Mouse (Mus musculus) midbrain, postnatal 0 days (tissue): ENCODE data around the gene Olfr1411. TPM values are rescaled to one million over a fixed set of nuclear protein-coding genes. Genes with fewer than 3 reads are reported as not detected.

ENCODE experiments used
- ATAC-seq: fragments of 200-750 bp; cut with Nextera tagmentation; 2 replicates; pipeline ENCODE4 v1.8.0; 2017; ENCODE audit warnings: moderate number of reproducible peaks, mild to moderate bottlenecking, moderate TSS enrichment, moderate library complexity; ENCODE audit not compliant: low FRiP score
- DNase-seq: peaks from one replicate; pipeline ENCODE4 v3.0.0-alpha.2; 2015; ENCODE audit warnings: low spot score
- H3K27ac ChIP-seq: fragments of 300-500 bp; sonication (generic); 2 replicates; pipeline ENCODE4 v1.5.1; 2014; ENCODE audit warnings: low read depth, mild to moderate bottlenecking, low read length, mixed read lengths
- H3K27me3 ChIP-seq: fragments of 300-500 bp; sonication (generic); 2 replicates; pipeline ENCODE4 v1.6.1; 2014; ENCODE audit warnings: low read length, control low read depth, mixed read lengths; ENCODE audit not compliant: insufficient read depth
- H3K36me3 ChIP-seq: fragments of 300-500 bp; sonication (generic); 2 replicates; pipeline ENCODE4 v1.6.1; 2014; ENCODE audit warnings: low read length, control low read depth, mixed read lengths; ENCODE audit not compliant: insufficient read depth
- H3K4me1 ChIP-seq: fragments of 300-500 bp; sonication (generic); 2 replicates; pipeline ENCODE4 v1.6.1; 2014; ENCODE audit warnings: mild to moderate bottlenecking, control low read depth, antibody characterized with exemption, low read length, mixed read lengths; ENCODE audit not compliant: insufficient read depth
- H3K4me2 ChIP-seq: fragments of 300-500 bp; sonication (generic); 2 replicates; pipeline ENCODE4 v1.6.1; 2014; ENCODE audit warnings: low read depth, mild to moderate bottlenecking, low read length, mixed read lengths; ENCODE audit not compliant: poor library complexity, severe bottlenecking
- H3K4me3 ChIP-seq: fragments of 300-500 bp; sonication (generic); 2 replicates; pipeline ENCODE4 v1.5.1; 2014; ENCODE audit warnings: low read depth, mild to moderate bottlenecking, low read length, moderate library complexity
- H3K9ac ChIP-seq: fragments of 300-500 bp; sonication (generic); replicated peaks from 2 replicates; pipeline ENCODE4 v1.6.1; 2014; ENCODE audit warnings: mild to moderate bottlenecking, low read length, moderate library complexity, mixed read lengths; ENCODE audit not compliant: poor library complexity, severe bottlenecking
- H3K9me3 ChIP-seq: fragments of 300-500 bp; sonication (generic); 2 replicates; pipeline ENCODE4 v1.6.1; 2016; ENCODE audit warnings: low read length, control low read depth
- CTCF ChIP-seq: IDR thresholded peaks from 2 replicates; pipeline ENCODE4 v1.5.1; 2016; ENCODE audit warnings: antibody characterized with exemption, mild to moderate bottlenecking
- WGBS: fragments of 180-500 bp; shearing (Covaris S2); extraction: QIAGEN DNeasy Blood & Tissue Kit; methylation state at CpG from one replicate; pipeline ENCODE4 v1.1.7; 2014; 5-methylcytosine and 5-hydroxymethylcytosine counted together
- polyA plus RNA-seq: library from polyadenylated mRNA; unstranded; fragments of >200 nt; fragmentation: Nextera tagmentation; extraction: Ambion mirVana; gene quantifications from 2 replicates; pipeline ENCODE4 v1.2.1, GENCODE M21; 2015
- total RNA-seq: library from RNA; depleted of rRNA; stranded (reverse); fragments of >200 nt; gene quantifications from 2 replicates; pipeline ENCODE4 v1.2.3, GENCODE M21; 2014

The Olfr1411 gene
- total and polyA plus RNA-seq, 2 experiments from 2014 or later, result not detected

GRCm38 (mm10) chr1:92634976-92635599 is 40.9 kb downstream of the Olfr1411 start:
- H3K27me3 ChIP-seq, result no peaks in the 10 kb centered on the region
- no peak overlapping the region for H3K4me3 ChIP-seq
- ATAC-seq (no peak), DNase-seq (peak; percentile 68)
- no peak for TF ChIP-seq CTCF
- H3K9ac ChIP-seq, result no peak overlapping the region
- H3K4me1 ChIP-seq, result 0 out of 2 replicates have a peak, but pooled peaks cover 3% of the 10 kb centered on the region
- WGBS, result 62% methylated on average over 4 of the region's 4 CpGs
- peaks cover 34% of the 10 kb centered on the region for H3K36me3 ChIP-seq
- no peaks in the 10 kb centered on the region for H3K9me3 ChIP-seq
- no peak overlapping the region for H3K27ac ChIP-seq
- H3K4me2 ChIP-seq, result no peak overlapping the region

DNA sequence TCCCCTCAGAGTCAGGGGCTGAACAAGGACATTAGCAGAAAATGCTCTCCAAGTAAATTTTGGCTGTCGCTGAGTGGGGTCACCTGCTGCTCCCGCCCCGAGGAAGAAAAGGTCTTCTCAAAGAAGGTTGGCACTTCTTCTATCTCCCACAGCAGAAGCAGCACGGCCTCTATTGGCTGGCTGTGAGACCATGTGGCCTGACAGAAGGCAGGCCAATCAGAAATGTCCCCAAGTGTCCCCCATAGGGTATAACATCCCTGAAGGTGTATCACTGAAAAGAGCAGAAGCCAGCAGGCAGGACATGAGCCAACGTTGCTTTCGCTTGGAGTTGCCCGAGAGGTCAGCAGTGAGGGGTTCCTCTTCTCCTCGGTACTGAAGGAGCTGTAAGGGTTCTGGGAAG is 41.8 kb downstream of the Olfr1411 start:
- WGBS, result 83% methylated on average over 8 of the region's 8 CpGs
- Histone ChIP-seq H3K4me3 (no peak overlapping the region), H3K27ac (no peak overlapping the region), H3K4me2 (no peak overlapping the region), H3K9me3 (no peaks in the 10 kb centered on the region), H3K27me3 (no peaks in the 10 kb centered on the region), H3K36me3 (peaks cover 34% of the 10 kb centered on the region), H3K4me1 (peaks cover 7% of the 10 kb centered on the region), H3K9ac (no peak overlapping the region)
- ATAC-seq (no peak), DNase-seq (no peak)
- no peak for TF ChIP-seq CTCF

DNA sequence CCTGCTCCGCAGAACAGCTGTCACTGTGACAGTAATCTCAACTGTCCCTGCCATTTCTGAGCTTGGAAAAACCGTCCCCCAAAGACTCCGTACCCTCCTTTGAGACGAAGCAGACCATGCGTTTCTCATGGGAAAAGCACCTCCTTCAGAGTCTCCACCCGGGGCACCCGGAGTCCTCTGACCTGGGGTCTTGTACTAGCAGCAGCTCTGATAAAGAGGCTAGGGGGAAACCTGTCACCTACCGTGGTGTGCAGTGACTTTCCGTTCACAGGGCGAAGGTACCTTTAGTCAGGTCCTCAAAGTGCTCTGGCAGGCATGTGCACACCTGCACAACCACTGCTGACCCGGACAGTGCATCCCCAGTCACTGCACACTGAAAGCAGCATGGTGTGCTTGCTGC is 42.5 kb downstream of the Olfr1411 start:
- no peaks in the 10 kb centered on the region for H3K9me3 ChIP-seq
- WGBS, result 93% methylated on average over 11 of the region's 11 CpGs
- ATAC-seq (no peak), DNase-seq (no peak)
- no peaks in the 10 kb centered on the region for H3K27me3 ChIP-seq
- H3K4me3 ChIP-seq, result no peak overlapping the region
- H3K4me2 ChIP-seq, result no peak overlapping the region
- H3K27ac ChIP-seq, result no peak overlapping the region
- peaks cover 7% of the 10 kb centered on the region for H3K4me1 ChIP-seq
- H3K36me3 ChIP-seq, result peaks cover 34% of the 10 kb centered on the region
- H3K9ac ChIP-seq, result no peak overlapping the region
- TF ChIP-seq CTCF, result no peak

- ATAC-seq, result no peak
- TF ChIP-seq CTCF, result no peak
- 91% methylated on average over 15 of the region's 15 CpGs for WGBS
Observed at GRCm38 (mm10) chr1:92637501-92638172, 43.4 kb downstream of the Olfr1411 start.

GRCm38 (mm10) chr1:92638181-92638580 is 44.0 kb downstream of the Olfr1411 start:
- H3K9me3 ChIP-seq, result no peaks in the 10 kb centered on the region
- no peak overlapping the region for H3K4me3 ChIP-seq
- peaks cover 11% of the 10 kb centered on the region for H3K4me1 ChIP-seq
- ATAC-seq (no peak), DNase-seq (no peak)
- H3K4me2 ChIP-seq, result no peak overlapping the region
- no peak for TF ChIP-seq CTCF
- no peaks in the 10 kb centered on the region for H3K27me3 ChIP-seq
- H3K27ac ChIP-seq, result no peak overlapping the region
- H3K36me3 ChIP-seq, result peaks cover 34% of the 10 kb centered on the region
- no peak overlapping the region for H3K9ac ChIP-seq
- 90% methylated on average over 3 of the region's 3 CpGs for WGBS

More at GRCm38 (mm10) chr1:92637501-92638172, 43.4 kb downstream of the Olfr1411 start:
- H3K27ac ChIP-seq, result no peak overlapping the region
- no peak overlapping the region for H3K4me2 ChIP-seq
- H3K4me3 ChIP-seq, result no peak overlapping the region
- no peak overlapping the region for H3K9ac ChIP-seq
- peaks cover 34% of the 10 kb centered on the region for H3K36me3 ChIP-seq
- H3K9me3 ChIP-seq, result no peaks in the 10 kb centered on the region
- H3K4me1 ChIP-seq, result peaks cover 11% of the 10 kb centered on the region
- DNase-seq, result no peak
- no peaks in the 10 kb centered on the region for H3K27me3 ChIP-seq

DNA sequence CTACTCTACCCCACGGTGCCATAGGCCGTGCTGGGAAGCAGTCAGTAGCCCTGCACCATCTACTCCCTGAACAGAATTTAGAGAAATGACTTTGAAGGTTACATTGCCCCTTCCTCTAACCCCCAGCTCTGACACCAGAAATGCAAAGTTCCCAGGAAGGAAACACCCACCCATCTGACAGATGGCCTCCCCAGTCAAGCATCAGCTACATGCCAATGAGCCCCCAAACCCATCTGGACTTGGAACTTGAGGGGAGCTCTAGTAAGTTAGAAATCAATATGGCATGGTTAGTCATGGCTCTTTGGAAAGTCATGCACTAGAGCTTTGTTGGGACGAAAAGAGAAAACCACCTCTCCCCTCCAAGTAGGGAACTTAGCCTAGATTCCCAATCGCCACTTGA is 44.5 kb downstream of the Olfr1411 start:
- TF ChIP-seq CTCF, result no peak
- WGBS, result 97% methylated on average over 4 of the region's 4 CpGs
- Histone ChIP-seq H3K9ac (no peak overlapping the region), H3K27ac (no peak overlapping the region), H3K4me3 (no peak overlapping the region), H3K36me3 (peaks cover 34% of the 10 kb centered on the region), H3K4me1 (peaks cover 11% of the 10 kb centered on the region), H3K27me3 (no peaks in the 10 kb centered on the region), H3K9me3 (no peaks in the 10 kb centered on the region), H3K4me2 (no peak overlapping the region)
- ATAC-seq (no peak), DNase-seq (no peak)
